Mouse (Mus musculus) ovary, adult 18-20 months (tissue): Measurements from ENCODE around the gene Rrbp1.
A peak's percentile ranks its signal among the peaks of the same experiment; 100 is the strongest.

Experiments
- DNase-seq: peaks from one replicate; pipeline ENCODE4 v3.0.0; 2022; ENCODE audit warnings: low spot score, mixed read lengths

Rrbp1 gene

DNA sequence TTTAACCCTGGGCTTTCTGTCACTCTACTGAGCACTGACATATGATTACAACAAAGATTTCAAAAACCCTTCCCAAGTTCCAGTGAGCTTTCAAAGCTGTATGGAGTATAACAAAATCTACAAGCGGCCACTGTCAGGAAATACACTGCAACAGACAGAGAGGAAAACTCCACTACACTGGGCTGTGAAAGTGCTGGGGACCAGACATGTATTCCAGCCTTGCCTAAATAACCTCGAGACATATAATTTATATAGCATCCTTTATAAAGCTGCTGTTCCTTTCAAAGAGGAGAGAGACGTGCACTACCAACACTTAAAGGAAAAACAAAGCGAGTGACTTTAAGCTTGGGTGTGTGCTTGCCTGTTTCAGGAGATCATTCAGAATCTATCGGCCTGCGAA lies 4.4 kb downstream of the Rrbp1 start:
- no peak for DNase-seq

DNA sequence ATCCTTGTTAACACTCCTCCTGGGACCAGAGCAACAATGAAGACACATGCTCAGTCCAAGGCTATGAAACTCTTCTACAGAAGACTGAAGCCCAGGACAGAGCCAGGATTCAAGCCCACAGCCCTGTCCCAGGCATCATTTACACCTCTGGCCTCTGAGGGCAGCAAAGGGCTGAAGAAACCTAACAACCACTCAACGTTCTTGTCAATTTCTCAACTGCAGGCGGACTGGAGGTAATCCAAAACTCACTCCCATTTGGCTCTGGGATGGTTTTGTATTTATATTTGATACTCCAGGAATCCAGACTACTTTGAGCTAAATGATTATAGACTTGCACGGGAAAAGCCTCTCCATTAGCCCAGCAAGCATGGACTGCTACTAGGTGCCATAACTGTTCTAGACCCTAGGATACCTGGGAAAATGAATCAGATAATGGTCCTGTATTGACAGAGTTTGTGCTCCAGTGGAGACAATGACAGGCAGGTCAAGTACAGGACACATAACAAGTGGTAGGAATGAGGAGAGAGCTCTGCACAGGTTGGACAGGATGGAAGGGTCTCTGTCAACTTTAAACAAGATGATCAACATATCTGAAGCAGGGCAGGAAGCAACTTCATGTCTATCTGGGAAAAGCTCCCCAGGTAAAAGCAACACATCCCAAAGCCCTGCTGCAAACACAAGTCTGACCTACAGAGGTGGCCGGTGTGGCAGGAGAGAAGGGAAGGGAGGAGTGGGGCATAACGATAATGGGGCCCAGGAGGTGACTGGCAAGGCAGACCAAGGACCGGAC lies 5.7 kb downstream of the Rrbp1 start:
- no peak for DNase-seq

DNA sequence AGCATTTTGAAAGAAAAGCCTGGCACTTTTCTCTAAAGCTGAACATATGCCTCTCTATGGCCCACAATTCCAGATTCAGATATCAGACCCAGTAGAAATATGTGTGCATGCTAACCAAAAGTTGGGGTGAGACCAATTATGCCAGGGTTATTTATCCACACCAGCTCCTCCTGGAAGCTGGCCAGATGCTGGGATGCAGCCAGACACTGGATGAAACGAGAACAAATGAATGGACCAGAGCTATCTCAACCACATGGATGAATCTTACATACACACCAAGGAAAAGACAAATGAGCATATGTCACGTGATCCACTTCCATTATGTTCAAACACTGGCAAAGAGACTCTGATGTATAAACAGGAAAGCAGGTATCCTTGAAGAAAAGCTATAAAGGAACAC lies 7.5 kb downstream of the Rrbp1 start:
- DNase-seq, result peak; percentile 9

- no peak for DNase-seq
Measured at GRCm38 (mm10) chr2:144002229-144002984, 8.7 kb downstream of the Rrbp1 start.

DNA sequence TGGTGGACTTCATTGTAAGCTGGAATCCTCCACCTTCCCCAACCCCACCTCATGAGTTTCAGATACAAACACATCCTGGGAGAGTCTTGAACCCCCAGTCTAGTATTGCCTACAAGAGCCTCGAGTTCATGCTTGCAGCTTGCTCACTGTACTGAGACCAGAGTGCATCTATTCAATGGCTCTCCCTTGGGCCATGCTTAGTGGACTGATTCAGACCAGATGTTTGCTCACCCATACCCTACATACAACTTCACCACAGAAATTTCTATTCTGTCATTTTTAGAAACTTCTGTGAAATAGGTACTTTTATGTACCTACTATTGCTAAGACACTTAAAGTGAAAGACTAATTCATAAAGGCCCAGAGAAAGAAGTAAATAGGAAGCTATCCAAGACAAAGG lies 18.1 kb downstream of the Rrbp1 start:
- DNase-seq, result no peak

DNA sequence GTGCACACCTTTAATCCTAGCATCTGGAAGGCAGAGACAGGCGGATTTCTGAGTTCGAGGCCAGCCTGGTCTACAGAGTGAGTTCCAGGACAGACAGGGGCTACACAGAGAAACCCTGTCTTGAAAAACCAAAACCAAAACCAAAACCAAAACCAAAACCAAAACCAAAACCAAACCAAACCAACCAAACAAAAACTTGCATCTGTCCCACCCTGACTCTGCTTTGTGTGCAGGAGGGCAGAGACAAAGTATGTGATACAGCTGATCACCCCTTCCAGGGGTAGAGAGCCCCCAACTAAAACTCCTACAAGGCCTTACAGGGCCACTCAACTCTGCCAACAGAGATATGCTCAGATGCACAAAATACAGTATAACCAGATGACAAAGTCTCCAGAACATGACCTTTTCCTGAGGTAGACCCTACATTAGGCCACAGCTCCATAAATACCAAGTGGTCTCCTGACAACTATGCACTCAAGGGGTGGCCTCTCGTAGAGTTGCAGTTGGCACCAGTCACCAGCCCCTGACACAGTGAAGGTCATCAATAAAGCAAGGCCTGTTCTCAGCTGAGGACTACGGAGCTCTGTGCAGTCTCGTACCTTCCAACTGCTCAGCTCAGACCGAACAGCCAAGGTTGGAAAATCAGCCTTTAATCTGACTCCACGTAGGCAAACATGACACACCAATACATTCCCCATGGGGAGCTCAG lies 18.9 kb downstream of the Rrbp1 start:
- no peak for DNase-seq

DNA sequence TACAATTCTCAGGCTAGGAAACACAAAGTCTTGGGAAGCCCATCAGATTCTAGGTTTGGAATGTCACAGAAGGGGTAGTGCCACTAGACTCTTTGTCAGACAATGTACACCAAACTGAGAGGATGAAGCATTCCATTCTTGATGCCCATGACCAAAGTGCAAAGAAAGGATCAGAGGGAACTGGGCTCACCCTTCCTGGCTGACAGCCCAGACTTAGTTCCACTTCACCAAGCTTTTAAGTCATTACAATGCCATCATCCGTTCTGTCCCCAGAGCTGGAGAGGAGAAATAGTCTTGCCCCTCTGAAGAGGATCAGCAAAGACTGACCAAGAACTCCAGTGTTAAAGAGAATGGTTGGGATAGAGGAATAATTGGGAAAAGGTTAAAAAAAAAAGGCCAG lies 20.1 kb downstream of the Rrbp1 start:
- no peak for DNase-seq

- DNase-seq, result no peak
Measured at GRCm38 (mm10) chr2:143988016-143988415, 23.0 kb downstream of the Rrbp1 start.

GRCm38 (mm10) chr2:143987485-143987884 lies 23.6 kb downstream of the Rrbp1 start:
- no peak for DNase-seq

DNA sequence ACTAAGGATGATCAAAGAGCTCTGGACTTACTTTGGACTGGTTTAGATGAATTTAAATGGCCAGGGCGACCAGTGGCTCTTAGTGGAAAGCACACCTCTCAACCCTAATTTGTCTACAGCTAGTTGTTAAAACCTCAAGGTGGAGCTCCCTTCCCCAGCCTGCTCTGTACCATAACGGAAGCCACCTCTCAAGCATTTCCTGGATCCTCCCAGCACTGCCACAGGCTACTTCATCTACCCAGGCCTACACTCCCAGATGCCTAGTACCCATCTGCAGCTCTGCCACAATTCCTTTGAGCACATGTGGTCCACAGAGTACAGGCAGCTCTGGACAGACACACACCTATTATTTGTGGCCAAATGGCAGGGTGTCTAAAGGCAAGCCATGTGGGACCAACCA lies 27.6 kb downstream of the Rrbp1 start:
- DNase-seq, result no peak

GRCm38 (mm10) chr2:143982901-143983300 lies 28.2 kb downstream of the Rrbp1 start:
- no peak for DNase-seq

DNA sequence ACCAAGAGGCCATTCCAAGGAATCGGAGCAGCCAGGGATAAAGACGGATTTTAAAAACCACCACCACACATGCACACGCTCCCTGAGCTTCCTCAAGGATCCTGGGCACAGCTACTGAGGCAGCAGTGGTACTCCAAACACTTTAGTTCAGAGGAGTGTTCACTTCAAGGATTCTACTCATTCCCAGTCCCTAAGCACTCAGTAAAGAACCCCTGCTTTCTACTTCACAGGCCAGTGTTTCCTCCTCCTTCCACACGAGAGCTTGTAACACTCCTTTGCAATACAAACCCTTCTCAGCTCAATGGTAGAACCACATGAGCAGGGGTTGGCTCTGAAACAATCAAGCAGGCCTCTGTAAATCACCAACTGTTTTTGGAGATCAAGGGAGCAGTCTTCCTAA lies 28.9 kb downstream of the Rrbp1 start:
- DNase-seq, result no peak

DNA sequence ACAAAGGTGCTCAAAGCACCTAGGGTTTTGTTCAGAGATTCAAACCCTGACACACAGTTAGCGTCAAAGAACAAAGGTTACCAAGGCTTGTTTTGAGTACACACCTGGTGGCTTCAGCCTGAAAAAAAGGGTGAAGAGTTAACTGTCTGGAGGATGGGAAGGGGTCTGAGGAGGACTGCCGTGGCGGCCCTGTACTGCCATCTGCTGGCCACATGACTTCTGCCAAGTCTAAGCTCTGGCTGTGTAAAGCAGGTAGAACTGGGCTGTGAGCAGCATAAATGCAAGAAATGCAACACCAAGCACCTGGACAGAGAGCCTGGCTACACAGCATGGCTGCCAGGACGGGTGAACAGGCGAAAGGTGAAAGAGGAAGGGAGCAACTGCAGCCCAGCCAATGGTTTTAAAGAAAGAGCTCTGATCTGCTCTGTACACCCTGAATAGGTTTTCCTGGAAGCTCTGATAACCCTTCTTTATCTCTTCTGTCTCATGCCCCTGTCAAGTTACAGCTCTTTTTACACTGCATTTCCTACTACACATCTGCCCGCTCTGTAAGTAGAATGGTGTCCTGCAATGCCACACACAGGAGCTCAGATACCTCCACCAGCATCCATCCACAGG lies 30.2 kb downstream of the Rrbp1 start:
- no peak for DNase-seq

GRCm38 (mm10) chr2:143978444-143979147 lies 32.5 kb downstream of the Rrbp1 start:
- no peak for DNase-seq

- DNase-seq, result no peak
Measured at GRCm38 (mm10) chr2:143975146-143975649, 35.9 kb downstream of the Rrbp1 start.

GRCm38 (mm10) chr2:143973161-143973560 lies 37.9 kb downstream of the Rrbp1 start:
- no peak for DNase-seq

- DNase-seq, result no peak
Measured at GRCm38 (mm10) chr2:143971887-143972286, 39.2 kb downstream of the Rrbp1 start.

DNA sequence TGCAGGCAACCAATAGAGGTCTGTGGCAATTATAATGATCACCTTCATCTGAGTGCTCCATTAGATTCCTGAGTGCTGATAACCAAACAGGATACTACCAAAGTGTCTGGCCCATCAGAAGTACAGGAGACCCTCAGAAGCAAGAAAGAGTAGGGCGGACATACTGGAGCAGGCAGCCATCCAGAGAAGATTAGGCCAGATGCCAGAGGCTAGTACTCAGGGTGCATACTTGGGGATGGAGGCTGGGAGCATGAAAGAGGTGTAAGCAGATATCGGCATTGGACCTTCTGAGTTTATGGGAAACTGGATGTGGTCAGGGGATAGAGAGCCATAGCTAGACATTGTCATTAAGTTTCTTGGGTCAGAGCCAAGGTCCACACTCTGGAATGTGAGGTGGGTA lies 40.2 kb downstream of the Rrbp1 start:
- DNase-seq, result no peak

GRCm38 (mm10) chr2:143969260-143969659 lies 41.8 kb downstream of the Rrbp1 start:
- DNase-seq, result no peak

DNA sequence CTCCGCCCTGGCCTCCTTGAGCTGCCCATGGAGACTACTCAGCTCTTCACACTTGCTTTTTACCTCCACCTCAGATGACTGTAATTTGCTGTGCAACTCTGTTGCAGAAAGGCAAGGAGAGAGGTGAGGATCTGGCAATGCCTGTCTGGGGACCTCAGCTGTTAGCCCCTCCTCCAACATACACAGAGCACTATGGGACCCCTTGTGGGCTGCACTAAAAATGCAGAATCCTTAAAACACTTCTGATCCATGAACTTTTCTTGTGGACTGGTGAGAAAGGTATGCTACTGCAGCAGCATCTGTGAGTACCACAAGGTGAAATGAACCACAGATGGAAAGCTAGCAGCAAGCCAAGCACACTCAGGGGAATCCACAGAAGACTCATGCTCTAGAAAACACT lies 47.7 kb downstream of the Rrbp1 start:
- DNase-seq, result no peak

DNA sequence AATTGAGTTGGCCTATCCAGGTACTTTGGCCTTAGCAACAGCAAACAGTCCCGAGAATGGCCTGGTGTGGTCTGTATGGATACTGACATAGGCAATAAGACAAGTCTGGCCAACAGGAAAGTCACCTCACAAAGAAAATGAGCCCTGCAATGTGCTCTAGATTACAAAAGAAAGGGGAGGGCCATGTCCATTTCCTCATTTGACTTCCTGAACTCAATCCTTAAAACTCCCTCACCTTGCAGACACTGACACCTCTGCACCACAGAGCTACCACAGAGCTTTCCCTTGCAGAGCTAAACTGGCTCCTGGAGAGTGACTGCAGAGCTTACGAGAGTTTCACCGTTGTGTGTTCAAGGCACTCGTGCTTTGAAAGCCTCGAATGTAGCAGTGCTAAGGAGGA lies 48.9 kb downstream of the Rrbp1 start:
- DNase-seq, result no peak

GRCm38 (mm10) chr2:143955746-143956145 lies 55.3 kb downstream of the Rrbp1 start:
- DNase-seq, result no peak
